Mouse (Mus musculus): Measurements from ENCODE around the gene Tmed5.
"Not testable (repeated sequence)": the region's sequence is repeated elsewhere in the genome, so short reads cannot be mapped to it uniquely, and the experiment has no call there.

The Tmed5 gene

GRCm38 (mm10) chr5:108132441-108133243 is at the start of gene Tmed5, which contains the start of gene Ccdc18:
Gene Tmed5, minus strand, starts transcription at chr5:108132620.
Gene Ccdc18, plus strand, starts transcription at chr5:108132875.
- DNase-seq, result peak; percentile 97 to 99

- peak; percentile 26 to 69 for DNase-seq
Observed at GRCm38 (mm10) chr5:108163695-108164094, 31.3 kb upstream of the Tmed5 start.

GRCm38 (mm10) chr5:108160796-108161195 is 28.4 kb upstream of the Tmed5 start:
- DNase-seq, result no peak

- DNase-seq, result no peak
Observed at GRCm38 (mm10) chr5:108152592-108152991, 20.2 kb upstream of the Tmed5 start.

GRCm38 (mm10) chr5:108131849-108132440 is 475 bp downstream of the Tmed5 start:
- DNase-seq, result no peak

GRCm38 (mm10) chr5:108120221-108120900 is 12.1 kb downstream of the Tmed5 start:
- DNase-seq, result no peak

GRCm38 (mm10) chr5:108117693-108118092 is 14.7 kb downstream of the Tmed5 start:
- no peak for DNase-seq

- no peak for DNase-seq
Observed at GRCm38 (mm10) chr5:108109346-108109745, 23.1 kb downstream of the Tmed5 start.

GRCm38 (mm10) chr5:108104306-108104705 is 28.1 kb downstream of the Tmed5 start:
- no peak for DNase-seq

- peak in 1 of 2 experiments; percentile 36 for DNase-seq
Observed at GRCm38 (mm10) chr5:108100196-108100595, 32.2 kb downstream of the Tmed5 start.

- no peak for DNase-seq
Observed at GRCm38 (mm10) chr5:108097676-108098075, 34.7 kb downstream of the Tmed5 start.

GRCm38 (mm10) chr5:108092731-108093130 is 39.7 kb downstream of the Tmed5 start:
- DNase-seq, result not testable (repeated sequence)

- no peak for DNase-seq
Observed at GRCm38 (mm10) chr5:108085440-108085839, 47.0 kb downstream of the Tmed5 start.

- peak in 1 of 2 experiments; percentile 15 for DNase-seq
Observed at GRCm38 (mm10) chr5:108082380-108082779, 50.0 kb downstream of the Tmed5 start.

GRCm38 (mm10) chr5:108079603-108080002 is 52.8 kb downstream of the Tmed5 start:
- DNase-seq, result no peak

- no peak for DNase-seq
Observed at GRCm38 (mm10) chr5:108076833-108077540, 55.4 kb downstream of the Tmed5 start.

GRCm38 (mm10) chr5:108076241-108076640 is 56.2 kb downstream of the Tmed5 start:
- no peak for DNase-seq

- DNase-seq, result no peak
Observed at GRCm38 (mm10) chr5:108072301-108072700, 60.1 kb downstream of the Tmed5 start.

- peak; percentile 99 for DNase-seq
Observed at GRCm38 (mm10) chr5:108065465-108066411, 66.7 kb downstream of the Tmed5 start, which contains the start of gene Mtf2. Gene Mtf2, plus strand, starts transcription at chr5:108065674.

GRCm38 (mm10) chr5:108060413-108060812 is 72.0 kb downstream of the Tmed5 start:
- DNase-seq, result no peak

All from cerebellum, postnatal 25 days (tissue).